8 mouse cellular contexts compared by ENCODE assay signal in the genomic region with DNA sequence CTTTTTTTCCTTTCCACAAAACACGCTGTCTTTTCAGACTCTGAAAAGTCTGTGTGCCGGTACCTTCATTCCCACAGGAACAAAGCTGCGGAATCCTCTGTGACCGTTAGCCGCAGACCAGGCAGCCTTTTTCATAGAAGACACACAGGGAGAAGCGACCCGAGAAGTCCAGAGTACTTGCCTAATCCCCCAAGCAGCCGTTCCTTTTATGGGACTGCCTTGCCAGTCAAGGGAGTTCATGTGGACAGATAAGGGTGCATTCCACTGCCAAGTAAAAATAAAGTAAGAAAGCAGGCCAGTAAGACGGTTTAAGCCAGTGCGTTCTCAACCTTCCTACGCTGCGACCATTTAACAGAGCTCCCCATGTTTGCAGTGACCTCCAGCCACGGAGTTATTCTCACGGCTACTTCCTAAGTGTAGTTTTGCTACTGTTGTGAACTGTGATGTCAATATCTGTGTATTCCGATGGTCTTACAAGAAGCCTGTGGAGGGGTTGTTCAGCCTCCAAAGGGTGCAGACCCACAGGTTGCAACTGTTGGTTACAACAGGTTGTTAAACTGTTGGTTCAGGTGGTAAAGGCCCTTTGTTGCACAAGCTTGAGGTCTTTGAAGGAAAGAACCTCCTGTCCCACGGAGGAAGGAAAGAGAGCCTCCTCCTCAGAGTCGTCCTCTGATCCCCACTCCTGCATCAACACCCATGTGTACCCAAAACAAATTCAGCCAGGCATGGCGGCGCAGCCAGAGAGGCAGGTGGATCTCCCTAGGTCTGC. TPM values are rescaled to one million over a fixed set of nuclear protein-coding genes. Genes with fewer than 3 reads are reported as not detected.
DNase-seq lines count a peak whose midpoint lies in the region; ATAC-seq and TF ChIP-seq lines count a peak whose summit lies in the region.

No protein-coding gene starts in this region.

- intact Hi-C loops in gastrocnemius, adult 2 months (cut with DNase I), result no loop called here

- WGBS in lung, postnatal 0 days, result 64% methylated on average over 19 of the region's 19 CpGs
- WGBS in limb, embryonic 15.5 days, result 71% methylated on average over 19 of the region's 19 CpGs
- 50% methylated on average over 19 of the region's 19 CpGs for WGBS in small intestine, adult 2 months

- H3K4me2 ChIP-seq in lung, postnatal 0 days (replicated peaks; ENCODE audit: low read depth, low read length), result peak overlapping the region; percentile 14; the same call in 1 of the 2 replicates
- no peak overlapping the region for H3K4me2 ChIP-seq in limb, embryonic 15.5 days

- peaks cover 27% of the 10 kb centered on the region; the same call in 1 of the 2 replicates for H3K4me1 ChIP-seq in lung, postnatal 0 days (ENCODE audit: insufficient read depth, low read depth, low read length)
- peaks cover 66% of the 10 kb centered on the region for H3K4me1 ChIP-seq in limb, embryonic 15.5 days
- H3K4me1 ChIP-seq in small intestine, adult 2 months (ENCODE audit: control insufficient read depth, insufficient read depth, insufficient read length, low read length), result peaks cover 32% of the 10 kb centered on the region

- no peak for ATAC-seq in lung, postnatal 0 days
- no peak for ATAC-seq in limb, embryonic 15.5 days (ENCODE audit: insufficient number of reproducible peaks, low FRiP score, low TSS enrichment, low read depth)
- ATAC-seq in monocyte, adult 5-6 weeks (replicated peaks; ENCODE audit: insufficient number of reproducible peaks, low FRiP score, low TSS enrichment, poor library complexity, severe bottlenecking), result no peak

- H3K27ac ChIP-seq in gastrocnemius, adult 2 months, result peak overlapping the region; percentile 48
- H3K27ac ChIP-seq in lung, postnatal 0 days (ENCODE audit: low read length), result peak overlapping the region; percentile 59
- H3K27ac ChIP-seq in limb, embryonic 15.5 days, result peak overlapping the region; percentile 17; the same call in 1 of the 2 replicates
- H3K27ac ChIP-seq in small intestine, adult 2 months (ENCODE audit: insufficient read depth, low read depth, low read length), result 0 out of 2 replicates have a peak overlapping the region, but pooled peaks have one; percentile 18

- no peak for TF ChIP-seq POLR2A in small intestine, adult 2 months (IDR thresholded peaks at IDR 0.05; ENCODE audit: low read depth, low read length)

- H3K36me3 ChIP-seq in lung, postnatal 0 days (ENCODE audit: insufficient read depth, low read length), result no peaks in the 10 kb centered on the region
- H3K36me3 ChIP-seq in limb, embryonic 15.5 days, result no peaks in the 10 kb centered on the region
- H3K36me3 ChIP-seq in small intestine, adult 2 months (ENCODE audit: control insufficient read depth, insufficient read depth, low read length), result no peaks in the 10 kb centered on the region

- DNase-seq in gastrocnemius, adult 2 months, result no peak
- no peak for DNase-seq in gastrocnemius, postnatal 25 days
- peak; percentile 69 for DNase-seq in lung, postnatal 0 days (ENCODE audit: low spot score)
- no peak for DNase-seq in lung, postnatal 14 days
- DNase-seq in frontal cortex, postnatal 25 days (ENCODE audit: low spot score in 2 of 2), result no peak

- no peak for TF ChIP-seq CTCF in gastrocnemius, adult 2 months (IDR thresholded peaks at IDR 0.05)
- TF ChIP-seq CTCF in lung, postnatal 0 days (IDR thresholded peaks at IDR 0.05), result no peak
- no peak for TF ChIP-seq CTCF in small intestine, adult 2 months (IDR thresholded peaks at IDR 0.05; ENCODE audit: extremely low read depth, insufficient read length, insufficient replicate concordance, low read depth, low read length)

- no peaks in the 10 kb centered on the region for H3K9me3 ChIP-seq in lung, postnatal 0 days (ENCODE audit: low read length)
- no peaks in the 10 kb centered on the region for H3K9me3 ChIP-seq in limb, embryonic 15.5 days

- H3K27me3 ChIP-seq in lung, postnatal 0 days (replicated peaks; ENCODE audit: insufficient read depth, low read length), result no peaks in the 10 kb centered on the region
- H3K27me3 ChIP-seq in limb, embryonic 15.5 days, result no peaks in the 10 kb centered on the region
- H3K27me3 ChIP-seq in small intestine, adult 2 months (ENCODE audit: control insufficient read depth, insufficient read depth, low read length), result no peaks in the 10 kb centered on the region

- no peak for TF ChIP-seq EP300 in lung, postnatal 0 days (IDR thresholded peaks at IDR 0.05)

- H3K9ac ChIP-seq in lung, postnatal 0 days (replicated peaks; ENCODE audit: low read depth), result no peak overlapping the region
- H3K9ac ChIP-seq in limb, embryonic 15.5 days, result 0 out of 2 replicates have a peak overlapping the region, but pooled peaks have one; percentile 10

- no peak overlapping the region for H3K4me3 ChIP-seq in gastrocnemius, adult 2 months
- no peak overlapping the region; the same call in 1 of the 2 replicates for H3K4me3 ChIP-seq in lung, postnatal 0 days (ENCODE audit: low read depth, low read length)
- H3K4me3 ChIP-seq in limb, embryonic 15.5 days, result no peak overlapping the region
- H3K4me3 ChIP-seq in small intestine, adult 2 months (ENCODE audit: low read depth, low read length), result no peak overlapping the region

RNA-seq across cellular contexts. Expression of gene Vps37b, which starts 4.2 kb away (rescaled TPM):
- 1 to 10 TPM; 4.1 to 6.2 TPM for total RNA-seq in gastrocnemius, adult 2 months (2021)
- 1 to 10 TPM; 4.2 to 6.3 TPM for total RNA-seq in gastrocnemius, postnatal 25 days (2021)
- polyA plus RNA-seq in lung, postnatal 0 days (2015; fragmentation: Nextera tagmentation; extraction: Ambion mirVana), result 28.5 and 31.0 TPM in 2 replicates
- 34.7 and 37.8 TPM in 2 replicates for polyA plus RNA-seq in limb, embryonic 15.5 days (2015; fragmentation: Nextera tagmentation; extraction: Ambion mirVana)
- 35.9 and 55.6 TPM in 2 replicates for polyA plus RNA-seq in small intestine, adult 2 months (2012; rRNA removed)
- total RNA-seq in monocyte, adult 5-6 weeks (2017), result 118 to 126 TPM (median 121 TPM) in 3 replicates

RNA-seq across cellular contexts. Expression of gene Hip1r, which starts 54.5 kb away (rescaled TPM):
- 10 to 100 TPM in 1 of 2 experiments, 1 to 10 TPM in 1; 5.6 to 14.3 TPM for total RNA-seq in gastrocnemius, adult 2 months (2021)
- 1 to 10 TPM; 6.2 to 6.6 TPM for total RNA-seq in gastrocnemius, postnatal 25 days (2021)
- polyA plus RNA-seq in lung, postnatal 0 days (2015; fragmentation: Nextera tagmentation; extraction: Ambion mirVana), result 20.0 and 22.7 TPM in 2 replicates
- polyA plus RNA-seq in limb, embryonic 15.5 days (2015; fragmentation: Nextera tagmentation; extraction: Ambion mirVana), result 12.4 and 17.4 TPM in 2 replicates
- 30.3 and 40.9 TPM in 2 replicates for polyA plus RNA-seq in small intestine, adult 2 months (2012; rRNA removed)
- total RNA-seq in monocyte, adult 5-6 weeks (2017), result 47.8 to 65.8 TPM (median 64.6 TPM) in 3 replicates

Comparison
In these comparisons a context has a peak if more than half of its experiments do, and no peak if none do; other contexts are left out.
1. RNA of gene Vps37b, which starts 4.2 kb away (total RNA-seq): 118 to 126 TPM in monocyte, adult 5-6 weeks; 4.2 to 6.3 TPM in gastrocnemius, postnatal 25 days and 4.1 to 6.2 TPM in gastrocnemius, adult 2 months; every median in the first group is over 10 times any median in the second.
2. Peak in every context shown above with its lines, with median percentiles within 50 percentile points of each other: H3K27ac ChIP-seq.